Comparison of ENCODE assay signal across 24 mouse cellular contexts in the genomic region with DNA sequence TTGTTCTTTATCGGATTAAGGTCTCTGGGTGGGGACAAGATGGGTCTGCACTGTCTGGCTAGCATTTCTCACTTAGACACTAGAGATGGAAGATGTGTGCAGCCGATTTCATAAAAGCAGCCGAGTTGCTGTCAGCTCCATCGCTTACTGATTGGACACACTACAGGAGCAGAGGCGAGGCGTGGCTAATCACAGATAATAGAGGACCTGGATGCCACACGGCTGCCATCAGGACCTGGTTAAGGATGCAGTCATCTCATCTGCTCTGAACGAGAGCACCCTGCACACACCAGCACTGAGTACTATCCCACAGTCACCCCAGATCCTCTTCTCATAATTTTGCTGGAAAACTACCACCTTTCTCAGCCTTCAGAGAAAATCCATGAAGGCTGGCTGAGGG.
DNase-seq lines count a peak whose midpoint lies in the region; ATAC-seq and TF ChIP-seq lines count a peak whose summit lies in the region.
"Had no signal": no experiment of that assay in that cellular context is flagged by ENCODE, and none has a peak within 500 bp of the region (broad histone marks: within the 10 kb centered on the region; RNA-seq: fewer than 3 reads in every experiment).

No protein-coding gene starts in this region.

- H3K4me2 ChIP-seq in hindbrain, embryonic 15.5 days = no peak overlapping the region
- no peak overlapping the region for H3K4me2 ChIP-seq in midbrain, postnatal 0 days (ENCODE audit: low read depth, low read length, poor library complexity, severe bottlenecking)
- H3K4me2 ChIP-seq: embryonic facial prominence, embryonic 12.5 days; forebrain, embryonic 13.5 days; heart, embryonic 15.5 days; limb, embryonic 13.5 days; liver, embryonic 13.5 days; lung, embryonic 14.5 days; stomach, embryonic 15.5 days had no signal

- no peak for TF ChIP-seq CTCF in brain, embryonic 14.5 days (IDR thresholded peaks at IDR 0.05; ENCODE audit: borderline replicate concordance, extremely low read depth, insufficient read depth, insufficient read length)
- TF ChIP-seq CTCF in midbrain, postnatal 0 days (IDR thresholded peaks at IDR 0.05) = no peak

- peaks cover 31% of the 10 kb centered on the region for H3K4me1 ChIP-seq in hindbrain, embryonic 15.5 days (replicated peaks)
- H3K4me1 ChIP-seq in midbrain, postnatal 0 days (ENCODE audit: insufficient read depth, low read length) = peaks cover 10% of the 10 kb centered on the region; the same call in 1 of the 2 replicates
- H3K4me1 ChIP-seq: embryonic facial prominence, embryonic 12.5 days; heart, embryonic 15.5 days; limb, embryonic 13.5 days; stomach, embryonic 15.5 days had no signal

- DNase-seq in MN1 (ENCODE audit: low spot score) = peak; percentile 46
- DNase-seq in brain, embryonic 14.5 days (ENCODE audit: low read depth) = peak; percentile 52
- DNase-seq in midbrain, postnatal 0 days (ENCODE audit: low spot score) = peak; percentile 30
- no peak for DNase-seq in heart, postnatal 14 days
- DNase-seq in thymus, postnatal 36 days = no peak
- DNase-seq in spleen, adult 12 weeks (ENCODE audit: low spot score) = no peak
- DNase-seq: adrenal gland, adult 8-10 months; cerebellum, adult 11 months; cerebellum, postnatal 36 days; gastrocnemius, postnatal 25 days; heart, adult 2 months; kidney, adult 18-20 months; liver, embryonic 13.5 days; lung, embryonic 14.5 days; lung, postnatal 36 days; thymus, adult 18-20 months had no signal

- ATAC-seq in hindbrain, embryonic 15.5 days (ENCODE audit: low FRiP score, low read depth) = no peak
- ATAC-seq in midbrain, postnatal 0 days (ENCODE audit: low FRiP score) = no peak

- H3K27me3 ChIP-seq in hindbrain, embryonic 15.5 days = no peaks in the 10 kb centered on the region
- no peaks in the 10 kb centered on the region for H3K27me3 ChIP-seq in midbrain, postnatal 0 days (ENCODE audit: insufficient read depth, low read length)
- H3K27me3 ChIP-seq: embryonic facial prominence, embryonic 12.5 days; forebrain, embryonic 13.5 days; limb, embryonic 13.5 days; liver, embryonic 13.5 days; stomach, embryonic 15.5 days had no signal

- TF ChIP-seq POLR2A in brain, embryonic 14.5 days (IDR thresholded peaks at IDR 0.05; ENCODE audit: borderline replicate concordance, extremely low read depth, insufficient read depth, insufficient read length, poor library complexity, severe bottlenecking) = no peak

- 0 out of 2 replicates have a peak overlapping the region, but pooled peaks have one; percentile 12 for H3K27ac ChIP-seq in hindbrain, embryonic 15.5 days (replicated peaks)
- peak overlapping the region; percentile 65 for H3K27ac ChIP-seq in midbrain, postnatal 0 days (ENCODE audit: low read depth, low read length)
- H3K27ac ChIP-seq: embryonic facial prominence, embryonic 12.5 days; forebrain, embryonic 13.5 days; heart, adult 2 months; heart, embryonic 15.5 days; kidney, postnatal 0 days; limb, embryonic 13.5 days; liver, embryonic 13.5 days; stomach, embryonic 15.5 days had no signal

- H3K9ac ChIP-seq in hindbrain, embryonic 15.5 days = no peak overlapping the region
- no peak overlapping the region for H3K9ac ChIP-seq in midbrain, postnatal 0 days (replicated peaks; ENCODE audit: low read length, poor library complexity, severe bottlenecking)
- H3K9ac ChIP-seq: embryonic facial prominence, embryonic 12.5 days; forebrain, embryonic 13.5 days; heart, embryonic 15.5 days; limb, embryonic 13.5 days; liver, embryonic 13.5 days; lung, embryonic 14.5 days; stomach, embryonic 15.5 days had no signal

- no peaks in the 10 kb centered on the region for H3K36me3 ChIP-seq in hindbrain, embryonic 15.5 days
- peaks cover 21% of the 10 kb centered on the region for H3K36me3 ChIP-seq in midbrain, postnatal 0 days (ENCODE audit: insufficient read depth, low read length)
- H3K36me3 ChIP-seq: embryonic facial prominence, embryonic 12.5 days; heart, embryonic 15.5 days; limb, embryonic 13.5 days; liver, embryonic 13.5 days; stomach, embryonic 15.5 days had no signal

- no peaks in the 10 kb centered on the region for H3K9me3 ChIP-seq in hindbrain, embryonic 15.5 days
- no peaks in the 10 kb centered on the region for H3K9me3 ChIP-seq in midbrain, postnatal 0 days (ENCODE audit: low read length)
- H3K9me3 ChIP-seq: embryonic facial prominence, embryonic 12.5 days; forebrain, embryonic 13.5 days; heart, embryonic 15.5 days; limb, embryonic 13.5 days; liver, embryonic 13.5 days; stomach, embryonic 15.5 days had no signal

- no peak overlapping the region for H3K4me3 ChIP-seq in hindbrain, embryonic 15.5 days
- no peak overlapping the region for H3K4me3 ChIP-seq in midbrain, postnatal 0 days (ENCODE audit: low read depth, low read length)
- H3K4me3 ChIP-seq: embryonic facial prominence, embryonic 12.5 days; erythroblast, embryonic 14.5 days; forebrain, embryonic 13.5 days; heart, adult 2 months; heart, embryonic 15.5 days; limb, embryonic 13.5 days; liver, embryonic 13.5 days; stomach, embryonic 15.5 days had no signal

- 30% methylated on average over 8 of the region's 8 CpGs for WGBS in hindbrain, embryonic 15.5 days
- WGBS in midbrain, postnatal 0 days = 24% methylated on average over 8 of the region's 8 CpGs

- intact Hi-C loops in heart, postnatal 14 days (cut with DNase I) = no loop called here

Comparison
In these comparisons a context has a peak if more than half of its experiments do, and no peak if none do; other contexts are left out.
1. DNase-seq: peak in MN1 (single experiment), brain, embryonic 14.5 days (single experiment) and midbrain, postnatal 0 days (single experiment); none in heart, postnatal 14 days (0 of 2), thymus, postnatal 36 days (0 of 2) and spleen, adult 12 weeks (single experiment).